Mouse (Mus musculus) thymus, postnatal 10 days (tissue): ENCODE measurements at regions not wholly inside any gene's neighbourhood (a gene's known extent, or its start where the extent isn't known, plus 50 kb on each side); places are given as distances from the start of the nearest gene placed in this dataset.
"Not testable (repeated sequence)": the region's sequence is repeated elsewhere in the genome, so short reads cannot be mapped to it uniquely, and the experiment has no call there.

ENCODE experiments used
- DNase-seq, 2 experiments: peaks; one replicate each; pipeline ENCODE4 v3.0.0; 2021; ENCODE audit warnings: low spot score in 2 of 2

- DNase-seq: no peak
Observed at GRCm38 (mm10) chr12:29280081-29280788, 247.9 kb upstream of the Myt1l start.

DNA sequence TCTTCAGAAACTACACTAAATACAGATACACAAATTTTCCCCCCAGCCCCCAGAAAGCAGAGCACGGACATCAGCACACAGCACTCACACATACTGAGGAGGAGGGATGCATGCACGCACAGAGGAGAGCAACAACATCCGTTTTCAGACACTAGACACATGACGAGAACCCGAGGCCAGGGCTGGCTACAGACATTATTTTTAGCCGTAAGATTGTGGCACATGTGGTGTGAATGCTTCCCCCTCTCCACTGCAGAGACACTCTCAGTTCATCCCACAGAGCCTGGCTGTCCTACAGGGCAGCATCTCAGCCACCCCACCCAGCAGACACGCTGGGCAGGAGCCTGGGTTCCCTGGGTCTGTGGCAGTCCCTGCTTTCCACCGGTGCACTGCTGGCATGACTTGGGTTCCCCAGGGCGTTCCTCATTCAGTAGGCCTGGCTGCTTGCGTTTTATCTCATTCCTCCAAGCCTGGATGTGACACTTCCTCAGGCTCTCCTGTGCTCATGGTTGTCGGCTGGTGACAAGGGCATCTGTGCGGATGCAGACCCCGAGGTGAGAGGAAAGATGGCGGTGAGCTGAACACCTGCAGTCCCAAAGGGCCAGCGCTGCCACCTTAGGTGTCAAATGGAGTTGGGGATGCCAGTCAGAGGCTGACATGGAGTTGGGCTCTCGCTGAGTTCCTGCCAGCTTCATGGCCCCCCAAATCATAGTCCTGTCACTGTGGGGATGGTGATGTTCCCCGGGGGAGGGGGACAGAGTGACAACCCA lies 247.1 kb upstream of the Myt1l start:
- DNase-seq: no peak

DNA sequence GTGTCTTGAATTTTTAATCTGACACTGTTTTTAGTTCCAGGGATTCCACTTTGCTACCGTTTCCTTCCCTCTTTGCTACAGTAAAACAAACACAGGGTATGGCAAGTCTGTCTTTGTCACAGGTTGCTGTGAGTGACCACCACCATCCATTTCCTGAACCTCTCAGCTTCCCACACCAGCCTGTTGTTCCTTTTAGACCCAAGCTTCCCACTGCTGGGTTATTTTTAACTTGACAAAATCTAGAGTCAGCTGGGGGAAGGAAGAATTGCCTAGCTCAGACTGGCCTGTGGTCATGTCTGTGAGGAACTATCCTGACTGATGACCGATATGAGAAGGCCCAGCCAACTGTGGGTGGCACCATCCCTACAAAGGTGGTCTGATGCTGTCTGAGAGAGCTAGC lies 239.4 kb upstream of the Myt1l start:
- no peak for DNase-seq

DNA sequence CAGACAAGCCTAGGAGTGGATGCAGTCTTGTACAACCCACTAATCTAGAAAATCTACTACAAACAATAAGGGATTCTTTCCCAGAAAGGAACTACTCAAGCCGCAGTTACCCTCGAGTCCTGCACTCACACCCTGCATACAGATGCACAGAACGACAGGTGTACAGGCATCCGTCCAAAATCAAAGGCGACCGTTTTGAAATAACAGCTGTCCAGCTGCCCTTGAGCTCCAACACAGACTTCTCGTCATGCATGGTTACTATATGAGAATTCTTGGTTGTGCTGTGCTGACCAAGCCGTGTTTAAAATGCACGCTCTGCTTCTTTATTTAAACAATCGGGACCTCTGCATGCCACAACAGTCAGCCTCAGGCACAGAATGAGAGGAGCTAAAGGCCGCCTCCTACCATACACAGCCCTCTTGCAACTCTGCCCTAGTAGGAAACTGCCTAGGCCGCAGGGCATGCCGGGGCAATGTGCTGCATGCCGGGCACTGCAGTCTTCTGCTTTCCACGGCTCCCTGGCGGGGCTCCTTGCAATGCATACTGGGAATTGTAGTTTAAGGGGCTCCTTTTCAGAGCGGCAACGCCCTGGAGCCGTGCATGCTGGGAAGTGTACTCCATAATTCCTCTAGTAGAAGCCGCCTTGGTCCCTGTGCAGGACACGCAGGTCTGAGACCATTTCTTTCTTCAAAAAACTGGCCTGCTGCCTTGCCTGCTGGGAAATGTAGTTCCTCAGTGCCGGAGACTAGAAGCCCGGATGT lies 237.4 kb upstream of the Myt1l start:
- peak; percentile 80 to 82 for DNase-seq

DNA sequence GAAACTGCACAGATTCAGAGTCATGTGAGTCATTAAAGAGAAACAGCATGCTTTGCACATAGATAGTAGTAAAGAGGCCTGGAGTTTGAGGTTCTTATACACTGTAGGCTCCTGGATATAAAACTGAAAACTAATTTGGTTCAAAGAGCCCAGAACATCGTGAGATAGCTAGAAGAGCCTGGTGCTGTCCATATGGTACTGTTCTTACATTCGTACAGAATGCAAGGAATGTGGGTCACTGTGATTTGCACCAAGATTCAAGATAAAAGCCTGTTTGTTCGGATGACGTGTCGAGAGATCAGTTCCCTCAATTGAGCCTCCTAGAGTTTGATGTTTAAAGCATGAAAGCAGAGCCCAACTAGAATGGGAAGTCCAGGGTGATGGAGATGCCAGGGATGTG lies 230.2 kb upstream of the Myt1l start:
- DNase-seq: no peak

DNA sequence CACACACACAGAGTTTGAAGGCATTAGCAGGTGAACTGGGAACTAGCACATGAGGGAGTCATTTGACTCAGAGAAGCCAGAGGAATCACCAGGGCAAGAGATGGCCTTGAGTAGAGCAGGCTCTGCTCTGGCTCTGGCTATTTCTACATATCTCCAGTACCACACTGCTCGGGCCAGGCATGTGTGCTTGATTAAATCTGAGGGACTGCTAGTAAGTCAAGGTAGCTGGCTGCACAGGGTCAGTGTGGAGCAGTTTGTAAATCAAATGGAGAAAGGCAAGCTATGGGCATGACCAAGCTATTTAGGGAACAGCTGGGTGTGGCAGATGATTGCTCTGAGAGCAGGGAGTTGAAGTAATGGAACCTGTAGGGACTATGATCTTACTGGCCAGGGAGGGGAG lies 212.5 kb upstream of the Myt1l start:
- no peak for DNase-seq

DNA sequence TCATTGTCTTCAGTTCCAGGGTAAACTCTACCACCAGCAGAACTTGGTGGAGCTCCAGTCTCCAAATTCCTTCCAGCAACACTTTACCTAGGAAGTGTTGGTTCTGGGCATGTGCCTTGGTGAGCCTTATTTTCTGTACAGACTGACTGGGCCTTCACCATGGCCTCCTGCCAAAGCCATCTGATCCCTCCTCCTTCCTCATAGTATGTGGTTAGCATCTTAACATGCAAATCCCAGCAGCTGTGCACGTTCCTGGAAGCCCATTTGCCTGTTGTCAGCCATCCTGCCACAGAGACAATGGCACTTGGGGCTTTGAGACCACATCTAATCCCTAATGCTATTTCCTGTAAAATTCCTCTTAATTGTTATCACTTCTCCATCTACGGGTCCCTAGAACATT lies 206.7 kb upstream of the Myt1l start:
- no peak for DNase-seq

- DNase-seq: no peak
Observed at GRCm38 (mm10) chr12:29323534-29323933, 204.7 kb upstream of the Myt1l start.

DNA sequence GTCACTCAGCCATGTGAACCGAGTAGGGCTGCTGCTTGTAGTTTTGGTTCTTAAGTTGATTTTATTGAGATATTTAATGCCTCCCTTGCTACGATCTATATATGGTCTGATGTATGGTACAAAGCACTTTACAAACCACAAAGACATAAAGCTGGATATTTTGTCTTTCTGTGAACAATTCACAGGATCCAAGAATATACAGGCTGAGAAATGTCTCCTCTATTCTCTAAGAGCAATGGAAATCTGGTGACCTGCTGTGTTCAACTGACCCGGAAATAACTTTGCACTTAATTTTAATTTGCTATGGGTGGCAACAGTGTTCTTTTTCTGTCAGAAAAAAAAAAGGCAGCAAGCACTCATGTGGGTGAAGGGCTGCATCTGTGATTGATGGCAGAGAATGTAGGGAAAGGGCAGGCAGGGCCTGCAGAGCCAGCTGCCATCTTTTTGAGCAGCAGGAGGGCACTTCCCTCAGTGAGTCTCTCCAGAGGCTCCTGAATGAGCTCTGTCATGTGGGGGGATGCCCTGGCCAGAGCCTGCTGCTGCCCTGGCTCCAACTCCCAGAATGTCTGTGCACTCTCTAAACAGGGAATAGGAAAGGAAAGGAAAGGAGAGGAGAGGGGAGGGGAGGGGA lies 192.2 kb upstream of the Myt1l start:
- no peak for DNase-seq

DNA sequence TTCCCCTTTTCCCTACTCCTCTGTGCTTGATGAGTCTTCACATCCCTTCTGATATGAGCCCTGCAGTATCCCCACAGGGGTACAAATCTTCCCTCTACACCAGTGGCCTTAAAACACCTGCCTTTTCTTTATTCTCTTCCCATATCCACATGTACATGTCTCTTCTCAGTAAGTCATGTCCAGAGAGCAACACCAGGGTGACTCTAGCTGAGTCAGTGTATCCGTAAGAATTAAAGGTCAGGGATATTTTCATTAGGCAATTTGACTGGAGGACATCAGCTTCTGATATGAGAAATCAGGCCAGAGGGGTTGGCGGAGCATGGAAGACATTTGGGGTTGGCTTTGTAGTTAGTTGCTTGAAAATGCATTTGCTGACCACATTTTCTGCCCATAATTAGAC lies 190.8 kb upstream of the Myt1l start:
- DNase-seq: no peak

GRCm38 (mm10) chr12:29341388-29341995 lies 186.7 kb upstream of the Myt1l start:
- DNase-seq: no peak

DNA sequence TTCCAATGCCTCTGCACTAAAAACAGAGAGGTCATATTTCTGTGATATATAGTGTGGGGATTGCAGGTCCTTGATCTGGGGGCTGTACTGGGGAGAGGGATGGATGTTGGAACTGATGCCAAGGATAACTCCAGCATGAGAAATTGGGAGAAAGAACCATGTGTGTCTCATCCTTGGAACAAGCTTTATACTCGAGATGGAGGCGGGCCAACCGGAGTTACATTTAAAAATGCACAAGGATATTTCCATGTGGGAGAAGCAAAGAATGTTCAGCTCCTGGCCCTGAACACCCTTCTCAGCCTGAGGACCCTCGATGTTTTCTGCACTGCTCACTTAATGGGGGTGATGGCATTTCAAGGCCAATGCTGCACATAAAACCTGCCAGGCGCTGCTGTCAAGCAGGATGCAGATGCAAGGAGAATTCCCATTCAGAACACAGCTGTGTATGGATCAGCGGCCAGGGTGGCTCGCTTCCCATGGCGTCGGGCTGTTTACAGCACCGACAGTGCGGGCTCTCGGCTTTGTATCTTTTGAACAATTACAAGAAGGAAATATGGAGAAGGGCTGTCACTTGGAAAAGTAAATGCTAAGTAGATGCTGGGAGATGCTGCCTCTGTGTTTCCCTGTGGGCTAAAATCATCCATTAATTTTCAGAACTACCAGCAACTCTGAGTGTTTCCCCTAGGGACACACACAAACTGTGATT lies 184.9 kb upstream of the Myt1l start:
- no peak for DNase-seq

GRCm38 (mm10) chr12:29348698-29349097 lies 179.5 kb upstream of the Myt1l start:
- DNase-seq: no peak

- no peak for DNase-seq
Observed at GRCm38 (mm10) chr12:29349146-29349850, 178.9 kb upstream of the Myt1l start.

DNA sequence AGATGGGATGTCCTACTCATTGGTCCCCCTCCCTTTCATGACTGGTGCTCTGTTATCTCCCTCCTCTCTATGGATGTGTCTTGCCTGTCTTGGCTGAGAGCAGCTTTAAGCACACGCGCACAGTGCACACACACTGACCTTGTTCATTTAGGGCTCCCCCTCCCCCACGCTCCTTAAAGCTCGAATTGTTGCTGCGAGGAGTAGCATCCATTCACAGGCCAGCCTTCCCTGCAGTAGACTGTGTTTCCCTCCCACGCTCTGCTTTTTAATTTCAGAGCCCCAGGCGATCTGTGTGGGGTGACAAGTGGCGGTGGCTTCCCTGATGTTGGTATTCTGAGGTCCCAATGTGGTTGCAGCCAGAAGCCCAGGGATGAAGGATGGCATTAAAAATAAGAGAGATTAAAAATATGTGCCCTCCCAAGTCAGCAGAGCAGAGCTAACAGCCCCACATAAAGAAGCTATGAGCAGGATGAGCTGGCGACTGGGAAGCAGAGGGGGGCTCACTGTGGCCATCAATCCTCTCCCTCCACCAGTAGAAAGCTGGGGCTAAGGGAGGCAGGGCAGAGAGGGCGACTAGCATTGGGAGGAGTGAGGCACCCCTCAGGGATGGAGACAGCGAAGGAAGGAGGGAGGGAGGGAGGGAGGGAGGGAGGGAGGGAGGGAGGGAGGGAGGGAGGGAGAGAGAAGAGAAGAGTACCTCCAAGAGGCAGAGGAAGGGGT lies 174.2 kb upstream of the Myt1l start:
- no peak for DNase-seq

- DNase-seq: no peak
Observed at GRCm38 (mm10) chr12:29354816-29355215, 173.4 kb upstream of the Myt1l start.

GRCm38 (mm10) chr12:29356681-29357397 lies 171.3 kb upstream of the Myt1l start:
- no peak for DNase-seq

GRCm38 (mm10) chr12:29361236-29361635 lies 166.9 kb upstream of the Myt1l start:
- DNase-seq: no peak

GRCm38 (mm10) chr12:29367741-29368106 lies 160.5 kb upstream of the Myt1l start:
- DNase-seq: not testable (repeated sequence)
